Mouse (Mus musculus) testis, adult 2 months (tissue): Measurements from ENCODE around the gene Clasp1. TPM values are rescaled to one million over a fixed set of nuclear protein-coding genes. Genes with fewer than 3 reads are reported as not detected.

Source experiments
- H3K27ac ChIP-seq: fragments of 200-500 bp; 2 replicates; pipeline ENCODE4 v1.5.1; 2012; ENCODE audit warnings: low read depth, low read length; ENCODE audit not compliant: control insufficient read depth, insufficient read depth
- H3K27me3 ChIP-seq: fragments of 200-500 bp; 2 replicates; pipeline ENCODE4 v1.6.1; 2012; ENCODE audit warnings: mild to moderate bottlenecking, low read length, moderate library complexity; ENCODE audit not compliant: control insufficient read depth, insufficient read depth
- H3K36me3 ChIP-seq: fragments of 200-500 bp; 2 replicates; pipeline ENCODE4 v1.6.1; 2012; ENCODE audit warnings: mild to moderate bottlenecking, low read length; ENCODE audit not compliant: control insufficient read depth, insufficient read depth
- H3K4me1 ChIP-seq: fragments of 200-500 bp; 2 replicates; pipeline ENCODE4 v1.6.1; 2012; ENCODE audit warnings: low read length; ENCODE audit not compliant: control insufficient read depth, insufficient read depth
- H3K4me3 ChIP-seq: fragments of 200-500 bp; 2 replicates; pipeline ENCODE4 v1.5.1; 2012; ENCODE audit warnings: low read depth, mild to moderate bottlenecking, low read length, moderate library complexity, mixed read lengths; ENCODE audit not compliant: control insufficient read depth
- CTCF ChIP-seq: fragments of 200-500 bp; IDR thresholded peaks from 2 replicates; pipeline ENCODE4 v1.5.1; 2012; ENCODE audit warnings: low read depth, mild to moderate bottlenecking, inconsistent platforms, low read length, moderate library complexity; ENCODE audit not compliant: control insufficient read depth, insufficient read depth, insufficient replicate concordance
- POLR2A ChIP-seq: fragments of 200-500 bp; IDR thresholded peaks from 2 replicates; pipeline ENCODE4 v1.6.1; 2012; ENCODE audit warnings: low read depth, mild to moderate bottlenecking, inconsistent platforms, low read length, moderate library complexity; ENCODE audit not compliant: control insufficient read depth
- polyA plus RNA-seq: library from polyadenylated mRNA; depleted of rRNA; stranded (reverse); fragments of >200 nt; gene quantifications from 2 replicates; pipeline ENCODE4 v1.2.3, GENCODE M21; 2012

The Clasp1 gene
- polyA plus RNA-seq, 1 experiment, result 33.1 TPM

DNA sequence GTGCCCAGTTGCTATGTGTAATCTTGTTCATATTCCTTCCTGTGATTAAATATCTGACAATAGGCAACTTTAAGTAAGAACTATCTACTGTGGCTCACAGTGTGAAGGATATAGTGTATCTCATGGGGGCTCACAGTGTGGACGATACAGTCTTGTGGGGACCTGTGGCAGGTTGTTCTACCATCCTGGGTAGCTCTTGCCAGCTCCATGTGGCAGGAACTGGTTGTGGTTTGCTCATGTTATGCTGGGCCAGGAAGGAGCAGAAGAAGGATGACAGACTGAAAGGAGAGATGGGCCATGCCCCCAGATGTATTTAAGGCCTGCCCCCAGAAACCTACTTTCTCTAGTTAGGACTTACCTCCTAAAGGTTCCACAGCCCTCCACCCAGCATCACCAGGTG is 51.7 kb downstream of the Clasp1 start:
- Histone ChIP-seq H3K27ac (no peak overlapping the region), H3K4me1 (no peaks in the 10 kb centered on the region; the same call in 1 of the 2 replicates), H3K27me3 (no peaks in the 10 kb centered on the region), H3K4me3 (no peak overlapping the region), H3K36me3 (no peaks in the 10 kb centered on the region)
- TF ChIP-seq POLR2A (no peak), CTCF (no peak)

- no peaks in the 10 kb centered on the region for H3K27me3 ChIP-seq
- H3K27ac ChIP-seq, result no peak overlapping the region
- no peaks in the 10 kb centered on the region for H3K4me1 ChIP-seq
- H3K4me3 ChIP-seq, result no peak overlapping the region
- no peaks in the 10 kb centered on the region for H3K36me3 ChIP-seq
- TF ChIP-seq CTCF (no peak), POLR2A (no peak)
Measured at GRCm38 (mm10) chr1:118444420-118444819, 55.6 kb downstream of the Clasp1 start.

DNA sequence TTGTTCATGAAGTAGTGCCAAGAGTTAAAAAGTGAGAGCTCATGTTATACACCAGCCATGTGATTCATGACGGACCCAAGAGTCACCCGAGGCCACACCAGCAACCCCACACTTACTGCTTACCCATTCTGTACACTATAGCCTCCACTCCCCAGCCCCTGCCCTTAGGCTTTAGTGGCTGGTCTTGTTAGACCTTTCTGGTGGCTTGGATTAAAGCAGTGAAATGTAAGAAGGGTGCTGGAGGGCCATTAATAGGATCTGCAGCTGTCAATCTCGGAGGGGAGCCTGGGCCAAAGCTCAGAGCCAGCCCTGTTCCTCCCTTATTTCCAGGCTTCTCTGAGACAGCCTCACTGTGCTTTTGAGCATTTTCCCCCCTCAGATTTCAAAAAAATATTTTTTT is 56.1 kb downstream of the Clasp1 start:
- Histone ChIP-seq H3K4me3 (no peak overlapping the region), H3K36me3 (no peaks in the 10 kb centered on the region), H3K27ac (no peak overlapping the region), H3K4me1 (no peaks in the 10 kb centered on the region), H3K27me3 (no peaks in the 10 kb centered on the region)
- TF ChIP-seq CTCF, result no peak
- no peak for TF ChIP-seq POLR2A

DNA sequence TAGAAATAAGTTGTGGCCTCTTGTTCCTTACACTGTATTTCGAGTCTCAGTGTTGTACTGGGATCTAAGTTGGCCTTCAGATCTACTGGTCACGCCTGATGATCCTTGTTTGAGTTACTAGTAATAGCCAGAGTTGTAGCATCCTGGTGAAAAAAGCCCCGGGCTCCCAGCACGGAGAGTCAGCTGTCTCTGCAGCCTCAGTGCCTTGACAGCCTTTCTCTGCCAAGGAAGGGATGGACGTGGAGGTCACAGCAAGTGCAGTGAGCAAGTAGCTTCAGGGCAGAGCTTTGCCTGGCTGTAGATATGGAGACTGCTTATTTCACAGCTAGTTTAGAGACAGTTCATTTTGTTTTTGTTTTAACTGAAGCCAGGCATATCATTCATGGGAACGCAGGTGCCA is 56.6 kb downstream of the Clasp1 start:
- Histone ChIP-seq H3K4me3 (no peak overlapping the region), H3K27me3 (no peaks in the 10 kb centered on the region), H3K36me3 (no peaks in the 10 kb centered on the region), H3K27ac (no peak overlapping the region), H3K4me1 (no peaks in the 10 kb centered on the region)
- no peak for TF ChIP-seq POLR2A
- no peak for TF ChIP-seq CTCF

- Histone ChIP-seq H3K36me3 (no peaks in the 10 kb centered on the region), H3K27me3 (no peaks in the 10 kb centered on the region), H3K4me1 (no peaks in the 10 kb centered on the region), H3K4me3 (no peak overlapping the region), H3K27ac (no peak overlapping the region)
- no peak for TF ChIP-seq CTCF
- no peak for TF ChIP-seq POLR2A
Measured at GRCm38 (mm10) chr1:118446006-118446405, 57.1 kb downstream of the Clasp1 start.

DNA sequence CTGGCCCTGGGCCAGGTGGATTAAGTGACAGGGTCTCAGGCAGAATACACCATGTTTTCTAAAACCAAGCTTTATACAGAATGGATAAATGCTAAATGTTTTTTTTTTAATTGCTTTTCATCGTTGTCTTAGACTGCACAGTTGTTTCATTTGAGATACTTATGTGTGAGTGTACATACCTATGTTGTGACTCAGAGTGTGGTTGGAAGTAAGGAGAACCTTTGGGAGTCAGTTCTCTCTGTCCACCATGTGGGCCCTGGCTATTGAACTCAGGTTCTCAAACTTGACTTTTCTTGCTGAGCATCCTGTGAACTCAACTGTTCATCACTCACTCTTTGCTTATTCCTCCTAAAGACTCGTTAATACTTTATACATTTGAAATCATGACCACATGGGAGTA is 58.3 kb downstream of the Clasp1 start:
- Histone ChIP-seq H3K4me1 (no peaks in the 10 kb centered on the region), H3K27me3 (no peaks in the 10 kb centered on the region), H3K36me3 (no peaks in the 10 kb centered on the region), H3K4me3 (no peak overlapping the region), H3K27ac (no peak overlapping the region)
- TF ChIP-seq POLR2A, result no peak
- TF ChIP-seq CTCF, result no peak

DNA sequence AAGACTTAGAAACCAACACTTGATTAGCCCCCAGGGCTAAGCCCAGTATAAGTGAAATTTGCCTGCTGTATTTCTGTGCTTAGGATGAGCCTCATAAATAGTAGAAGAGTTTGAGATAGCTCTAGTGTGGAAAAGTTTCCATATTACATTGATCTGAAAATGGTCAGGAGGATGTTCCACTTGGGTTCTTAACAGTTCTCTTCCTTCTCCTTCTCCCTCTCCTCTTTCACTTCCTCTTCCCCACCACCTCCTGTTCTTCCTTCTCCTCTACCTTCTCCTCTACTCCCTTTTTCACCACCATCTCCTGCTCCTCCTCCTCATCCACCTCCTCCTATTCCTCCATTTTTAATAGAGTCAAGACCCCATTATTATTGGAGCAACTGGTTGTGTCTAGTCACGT is 59.4 kb downstream of the Clasp1 start:
- Histone ChIP-seq H3K27ac (no peak overlapping the region), H3K27me3 (no peaks in the 10 kb centered on the region), H3K36me3 (no peaks in the 10 kb centered on the region), H3K4me1 (no peaks in the 10 kb centered on the region), H3K4me3 (no peak overlapping the region)
- TF ChIP-seq POLR2A (no peak), CTCF (no peak)

DNA sequence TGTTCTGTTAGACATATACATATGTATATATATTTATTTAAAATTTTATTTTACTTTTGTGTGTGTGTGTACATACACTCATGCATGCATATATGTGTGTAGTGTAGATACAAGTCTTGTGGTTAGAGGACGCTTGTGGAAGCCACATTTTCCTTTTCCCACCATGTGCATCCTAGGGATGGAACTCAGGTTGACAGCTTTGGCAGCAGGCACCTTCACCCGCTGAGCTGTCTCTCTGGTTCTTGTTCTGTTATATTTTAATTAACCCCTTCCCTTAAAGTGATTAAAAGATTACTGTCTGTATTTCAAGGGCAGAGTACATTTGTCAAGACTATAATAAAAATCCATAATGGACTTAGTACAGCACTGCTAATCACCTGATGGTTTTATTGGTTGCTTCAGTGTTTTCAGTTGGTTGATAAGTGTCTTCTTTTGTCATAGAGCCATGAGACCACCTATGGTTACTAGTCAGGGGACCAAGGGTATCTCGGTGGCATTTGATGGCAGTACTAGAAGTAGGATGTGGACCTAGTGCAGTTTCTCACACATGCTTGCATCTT is 62.1 kb downstream of the Clasp1 start:
- Histone ChIP-seq H3K4me3 (no peak overlapping the region), H3K27ac (no peak overlapping the region), H3K4me1 (no peaks in the 10 kb centered on the region), H3K36me3 (no peaks in the 10 kb centered on the region), H3K27me3 (no peaks in the 10 kb centered on the region)
- TF ChIP-seq CTCF, result no peak
- no peak for TF ChIP-seq POLR2A
